Mouse (Mus musculus) lung, postnatal 0 days (tissue): Measurements from ENCODE around the gene Rasgrf1. TPM values are rescaled to one million over a fixed set of nuclear protein-coding genes. Genes with fewer than 3 reads are reported as not detected.

Source experiments
- ATAC-seq: fragments of 200-750 bp; cut with Nextera tagmentation; 2 replicates; pipeline ENCODE4 v1.8.0; 2017; ENCODE audit warnings: moderate library complexity
- DNase-seq: peaks from one replicate; pipeline ENCODE4 v3.0.0-alpha.2; 2016; ENCODE audit warnings: low spot score
- H3K27ac ChIP-seq: fragments of 300-500 bp; sonication (generic); 2 replicates; pipeline ENCODE4 v1.5.1; 2014; ENCODE audit warnings: antibody characterized with exemption, mild to moderate bottlenecking, low read length, mixed read lengths
- H3K27me3 ChIP-seq: fragments of 300-500 bp; sonication (generic); replicated peaks from 2 replicates; pipeline ENCODE4 v1.6.1; 2014; ENCODE audit warnings: low read length, mixed read lengths; ENCODE audit not compliant: insufficient read depth
- H3K36me3 ChIP-seq: fragments of 300-500 bp; sonication (generic); 2 replicates; pipeline ENCODE4 v1.6.1; 2014; ENCODE audit warnings: low read length, mixed read lengths; ENCODE audit not compliant: insufficient read depth
- H3K4me1 ChIP-seq: fragments of 300-500 bp; sonication (generic); 2 replicates; pipeline ENCODE4 v1.6.1; 2014; ENCODE audit warnings: antibody characterized with exemption, low read depth, low read length, mixed read lengths; ENCODE audit not compliant: insufficient read depth
- H3K4me2 ChIP-seq: fragments of 300-500 bp; sonication (generic); replicated peaks from 2 replicates; pipeline ENCODE4 v1.6.1; 2014; ENCODE audit warnings: low read depth, mild to moderate bottlenecking, low read length, moderate library complexity, mixed read lengths
- H3K4me3 ChIP-seq: fragments of 300-500 bp; sonication (generic); 2 replicates; pipeline ENCODE4 v1.5.1; 2014; ENCODE audit warnings: low read depth, low read length
- H3K9ac ChIP-seq: fragments of 300-500 bp; sonication (generic); replicated peaks from 2 replicates; pipeline ENCODE4 v1.6.1; 2014; ENCODE audit warnings: low read depth, mild to moderate bottlenecking
- H3K9me3 ChIP-seq: fragments of 300-500 bp; sonication (generic); 2 replicates; pipeline ENCODE4 v1.6.1; 2016; ENCODE audit warnings: low read length, mixed read lengths
- CTCF ChIP-seq: IDR thresholded peaks from 2 replicates; pipeline ENCODE4 v1.5.1; 2016; ENCODE audit warnings: antibody characterized with exemption, mild to moderate bottlenecking
- EP300 ChIP-seq: IDR thresholded peaks from 2 replicates; pipeline ENCODE4 v1.6.1; 2016; ENCODE audit warnings: antibody characterized with exemption, mild to moderate bottlenecking, control low read depth
- WGBS: fragments of 180-500 bp; shearing (Covaris S2); extraction: QIAGEN DNeasy Blood & Tissue Kit; methylation state at CpG from one replicate; pipeline ENCODE4 v1.1.7; 2014; 5-methylcytosine and 5-hydroxymethylcytosine counted together
- polyA plus RNA-seq: library from polyadenylated mRNA; unstranded; fragments of >200 nt; fragmentation: Nextera tagmentation; extraction: Ambion mirVana; gene quantifications from 2 replicates; pipeline ENCODE4 v1.2.1, GENCODE M21; 2015

Gene Rasgrf1
- polyA plus RNA-seq, result 0.88 and 1.1 TPM in 2 replicates

DNA sequence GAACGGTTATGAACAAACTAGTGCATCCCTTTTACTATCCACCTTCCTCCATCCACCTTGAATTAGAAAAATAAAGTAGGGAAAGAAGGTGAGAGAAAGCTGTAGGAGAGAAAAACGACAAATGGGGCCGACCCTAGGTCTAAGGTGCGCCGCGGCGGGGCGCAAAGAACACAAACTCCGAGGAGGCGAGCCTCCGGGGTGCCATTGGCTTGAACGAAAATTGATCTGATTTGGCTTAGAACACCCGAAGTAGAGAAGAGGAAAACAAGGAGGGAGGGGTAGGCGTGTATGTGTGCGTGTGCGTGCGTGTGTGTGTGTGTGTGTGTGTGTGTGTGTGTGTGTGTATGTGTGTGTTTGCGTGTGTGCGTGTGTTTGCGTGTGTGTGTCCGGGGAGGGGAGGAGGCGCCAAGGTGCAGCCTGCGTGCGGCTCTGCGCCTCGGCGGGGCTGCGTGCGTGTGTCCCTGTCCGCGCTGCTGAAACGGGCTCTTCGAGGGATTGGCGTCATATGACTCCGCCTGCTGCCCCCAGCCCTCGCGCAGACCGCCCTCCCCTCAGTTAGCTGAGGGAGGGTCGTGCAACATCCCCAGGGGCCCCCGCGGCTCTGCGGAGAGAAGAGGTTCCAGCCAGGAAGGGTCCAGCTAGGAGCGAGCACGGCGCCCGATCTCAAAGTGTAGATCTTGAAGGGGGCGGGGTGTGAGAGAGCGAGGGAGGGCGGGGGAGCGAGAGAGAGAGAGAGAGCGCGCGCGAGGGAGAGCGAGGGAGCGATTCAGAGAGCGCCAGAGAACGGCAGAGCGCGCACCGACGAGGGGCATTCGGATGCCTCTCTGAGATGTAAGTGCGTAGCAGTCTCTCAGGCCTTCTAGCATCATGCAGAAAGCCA, at the start of gene Rasgrf1:
Gene Rasgrf1 (plus strand): TSS at position 778 of the 880 bp plus-strand sequence.
- 0 out of 2 replicates have a peak, but pooled peaks cover 3% of the 10 kb centered on the region for H3K4me1 ChIP-seq
- peak; percentile 51 for DNase-seq
- H3K4me2 ChIP-seq, result peak within 1 kb of the TSS; percentile 76
- no peak for TF ChIP-seq CTCF
- no peak for TF ChIP-seq EP300
- under 1% methylated on average over 57 of the region's 64 CpGs for WGBS
- peaks cover 53% of the 10 kb centered on the region for H3K27me3 ChIP-seq
- peak; percentile 57; the same call in 1 of the 2 replicates for ATAC-seq
- no peak within 1 kb of the TSS for H3K27ac ChIP-seq
- no peaks in the 10 kb centered on the region for H3K36me3 ChIP-seq
- H3K4me3 ChIP-seq, result peak within 1 kb of the TSS; percentile 41
- no peak within 1 kb of the TSS for H3K9ac ChIP-seq
- H3K9me3 ChIP-seq, result no peaks in the 10 kb centered on the region

DNA sequence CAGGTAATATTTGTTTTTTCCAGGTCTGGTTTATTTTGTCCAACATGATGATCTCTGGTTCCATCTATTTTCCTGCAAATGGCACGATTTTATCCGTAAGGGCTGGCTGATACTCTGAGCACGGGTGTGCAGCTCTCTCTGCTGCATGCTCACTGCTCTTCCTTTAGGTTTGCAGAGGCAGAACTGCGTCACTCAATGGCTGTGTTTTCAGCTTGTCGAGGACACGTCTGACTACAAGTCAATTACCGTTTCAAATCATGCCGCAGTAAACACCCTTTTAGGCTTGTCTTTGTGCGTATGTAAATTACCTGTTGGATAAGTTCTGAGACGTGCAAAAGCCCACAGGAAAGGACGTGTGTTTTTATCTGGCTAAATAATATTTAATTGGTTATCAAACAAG, 49.6 kb upstream of the Rasgrf1 start:
- Histone ChIP-seq H3K9ac (no peak overlapping the region), H3K27ac (no peak overlapping the region), H3K4me3 (no peak overlapping the region), H3K4me2 (no peak overlapping the region), H3K27me3 (no peaks in the 10 kb centered on the region), H3K9me3 (no peaks in the 10 kb centered on the region), H3K36me3 (no peaks in the 10 kb centered on the region), H3K4me1 (no peaks in the 10 kb centered on the region)
- TF ChIP-seq CTCF (no peak), EP300 (no peak)
- 69% methylated on average over 11 of the region's 11 CpGs for WGBS
- no peak for ATAC-seq
- no peak for DNase-seq

DNA sequence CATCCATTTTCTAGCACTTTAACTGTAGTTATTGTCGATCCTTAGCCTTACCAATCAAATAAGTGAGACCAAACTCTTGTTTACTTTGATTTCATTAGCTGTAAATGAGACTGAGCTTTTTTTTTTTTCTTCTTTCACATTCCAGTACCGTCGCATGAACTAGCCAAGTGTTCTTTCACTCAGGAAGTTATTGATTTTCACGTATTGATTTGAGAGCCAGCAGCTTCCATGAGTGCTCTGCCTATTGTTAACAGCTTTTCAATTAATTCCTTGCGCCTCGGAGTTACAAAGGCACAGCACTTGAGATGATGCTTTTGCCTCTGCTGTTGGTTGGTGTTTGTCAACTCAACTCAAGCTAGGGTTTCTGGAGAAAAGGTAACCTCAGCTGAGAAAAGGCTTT, 49.1 kb upstream of the Rasgrf1 start:
- no peaks in the 10 kb centered on the region for H3K4me1 ChIP-seq
- no peak overlapping the region for H3K4me2 ChIP-seq
- no peak overlapping the region for H3K4me3 ChIP-seq
- WGBS, result 62% methylated on average over 6 of the region's 6 CpGs
- no peaks in the 10 kb centered on the region for H3K27me3 ChIP-seq
- DNase-seq, result no peak
- ATAC-seq, result no peak
- TF ChIP-seq CTCF, result no peak
- TF ChIP-seq EP300, result no peak
- no peaks in the 10 kb centered on the region for H3K36me3 ChIP-seq
- no peaks in the 10 kb centered on the region for H3K9me3 ChIP-seq
- no peak overlapping the region for H3K27ac ChIP-seq
- H3K9ac ChIP-seq, result no peak overlapping the region

DNA sequence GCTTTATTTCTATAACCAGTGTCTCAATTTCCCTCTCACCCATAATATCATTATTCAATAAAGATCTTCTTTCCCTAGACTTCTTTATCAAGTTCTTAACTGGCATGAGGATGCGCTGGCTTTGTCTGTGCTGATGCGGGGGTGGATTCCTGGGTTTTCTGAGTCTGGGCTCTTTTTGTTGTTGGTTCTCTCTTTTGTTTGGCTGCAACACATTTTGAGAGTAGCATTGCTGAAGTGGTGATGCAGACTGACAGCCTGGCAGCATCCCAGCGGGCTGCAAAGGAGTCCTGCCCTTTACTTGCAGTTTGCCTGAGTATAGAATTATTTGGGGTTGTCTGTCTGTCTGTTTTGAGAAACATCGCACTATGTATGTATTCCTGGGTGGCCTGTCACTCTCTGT, 42.6 kb upstream of the Rasgrf1 start:
- no peak for DNase-seq
- Histone ChIP-seq H3K4me3 (no peak overlapping the region), H3K27me3 (0 out of 2 replicates have a peak, but pooled peaks cover 9% of the 10 kb centered on the region), H3K4me1 (no peaks in the 10 kb centered on the region), H3K9ac (no peak overlapping the region), H3K9me3 (no peaks in the 10 kb centered on the region), H3K4me2 (no peak overlapping the region), H3K27ac (no peak overlapping the region), H3K36me3 (no peaks in the 10 kb centered on the region)
- TF ChIP-seq EP300 (no peak), CTCF (no peak)
- ATAC-seq, result no peak
- WGBS, result 46% methylated on average over 4 of the region's 4 CpGs

DNA sequence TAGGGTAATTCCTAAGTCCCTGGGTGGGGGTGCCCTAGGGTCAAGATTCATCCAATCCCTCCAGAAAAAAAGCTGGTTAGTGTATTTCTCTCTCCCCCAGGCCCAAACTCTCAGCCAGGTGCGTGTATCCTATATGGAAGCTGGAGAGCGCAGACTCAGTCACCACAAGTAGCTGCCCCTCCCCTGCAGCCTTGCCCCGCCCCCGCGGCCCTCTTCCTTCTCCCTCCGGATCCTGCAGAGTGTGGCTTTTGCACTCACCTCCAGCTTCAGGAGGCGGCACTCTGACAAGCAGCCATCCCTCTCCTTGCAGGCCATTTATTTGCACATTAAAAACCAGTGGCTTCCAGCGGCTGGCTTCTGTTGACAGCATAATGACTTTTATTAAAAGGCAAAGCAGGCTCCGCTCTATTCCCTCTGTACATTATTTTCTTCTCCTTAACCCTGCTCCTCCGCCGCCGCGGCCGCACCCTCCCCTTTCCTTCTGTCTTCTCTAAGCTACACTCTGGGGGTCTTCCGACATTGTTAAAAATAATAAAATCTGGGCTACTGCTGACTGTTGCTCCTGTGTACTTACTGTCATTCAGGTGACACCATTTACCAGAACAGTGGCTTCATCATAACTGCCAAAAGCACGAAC, 41.5 kb upstream of the Rasgrf1 start:
- no peak for TF ChIP-seq EP300
- TF ChIP-seq CTCF, result no peak
- Histone ChIP-seq H3K27me3 (0 out of 2 replicates have a peak, but pooled peaks cover 9% of the 10 kb centered on the region), H3K36me3 (no peaks in the 10 kb centered on the region), H3K27ac (no peak overlapping the region), H3K9ac (no peak overlapping the region), H3K4me3 (no peak overlapping the region), H3K4me1 (no peaks in the 10 kb centered on the region), H3K9me3 (no peaks in the 10 kb centered on the region), H3K4me2 (no peak overlapping the region)
- WGBS, result 5% methylated on average over 15 of the region's 16 CpGs
- ATAC-seq (peak; percentile 33; the same call in 1 of the 2 replicates), DNase-seq (no peak)

DNA sequence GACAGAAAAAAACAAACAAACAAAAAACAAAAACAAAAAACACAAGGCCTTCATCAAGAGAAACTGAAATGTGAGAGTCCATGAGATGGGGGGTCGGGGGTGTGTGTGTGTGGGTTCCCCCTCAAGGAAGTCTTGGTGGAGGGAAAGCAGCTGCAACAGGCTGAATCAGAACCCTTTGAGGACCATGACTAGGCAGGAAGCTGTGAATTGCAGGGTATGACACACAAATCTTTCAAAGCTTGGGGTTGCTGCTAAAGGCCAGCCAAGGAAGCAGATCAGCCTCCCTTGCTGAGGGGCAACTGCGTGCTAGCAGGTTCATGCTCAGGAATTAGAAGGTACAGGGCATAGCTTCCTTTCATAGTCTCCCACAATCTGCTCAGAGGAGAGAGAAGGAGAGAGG, 40.1 kb upstream of the Rasgrf1 start:
- H3K9ac ChIP-seq, result no peak overlapping the region
- H3K9me3 ChIP-seq, result no peaks in the 10 kb centered on the region
- no peaks in the 10 kb centered on the region for H3K36me3 ChIP-seq
- no peak overlapping the region for H3K27ac ChIP-seq
- H3K27me3 ChIP-seq, result 0 out of 2 replicates have a peak, but pooled peaks cover 9% of the 10 kb centered on the region
- H3K4me2 ChIP-seq, result no peak overlapping the region
- 19% methylated on average over 2 of the region's 2 CpGs for WGBS
- H3K4me1 ChIP-seq, result no peaks in the 10 kb centered on the region
- H3K4me3 ChIP-seq, result no peak overlapping the region
- ATAC-seq (no peak), DNase-seq (no peak)
- TF ChIP-seq EP300, result no peak
- no peak for TF ChIP-seq CTCF
